Mouse (Mus musculus): Measurements from ENCODE around the gene Srsf2. TPM values are rescaled to one million over a fixed set of nuclear protein-coding genes. Genes with fewer than 3 reads are reported as not detected.

The Srsf2 gene
- total RNA-seq (2023): 100 to 1,000 TPM; 398 to 402 TPM

GRCm38 (mm10) chr11:116852891-116853511 lies at the start of gene Srsf2:
Gene Srsf2, minus strand, starts transcription at chr11:116853094.

DNA sequence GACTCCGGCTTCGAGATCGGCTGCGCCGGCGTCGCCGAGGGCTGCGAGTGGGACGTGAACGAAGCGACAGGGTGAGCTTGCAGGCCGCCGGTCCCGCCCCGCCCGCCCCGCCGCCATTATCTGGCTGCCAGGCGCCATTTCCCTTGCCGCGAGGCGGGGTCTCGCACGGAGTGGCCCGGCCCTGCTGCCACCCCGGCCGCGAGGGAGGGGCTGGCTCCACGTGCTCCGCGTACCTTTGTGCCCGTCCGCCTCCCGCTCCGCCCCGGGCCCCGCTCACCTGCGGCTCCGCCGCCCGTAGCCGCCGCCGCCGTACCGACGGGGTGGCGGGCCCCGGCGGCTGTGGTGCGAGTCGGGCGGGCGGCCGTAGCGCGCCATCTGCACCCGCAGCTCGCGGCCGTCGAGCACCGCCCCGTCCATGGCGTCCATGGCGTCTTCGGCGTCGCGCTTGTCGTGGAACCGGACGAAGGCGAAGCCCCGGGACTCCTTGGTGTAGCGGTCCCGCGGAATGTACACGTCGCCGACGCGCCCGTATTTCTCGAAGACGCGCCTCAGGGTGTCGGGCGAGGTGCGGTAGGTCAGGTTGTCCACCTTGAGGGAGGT lies 503 bp downstream of the Srsf2 start, which contains the start of gene Mfsd11:
Gene Mfsd11, plus strand, starts transcription at position 150 of the 600 bp plus-strand sequence.

GRCm38 (mm10) chr11:116843261-116844233 lies 9.3 kb downstream of the Srsf2 start, which contains the start of the genes Mettl23 and Jmjd6:
Gene Mettl23, plus strand, starts transcription at chr11:116843278.
Gene Jmjd6, minus strand, starts transcription at chr11:116843449.

DNA sequence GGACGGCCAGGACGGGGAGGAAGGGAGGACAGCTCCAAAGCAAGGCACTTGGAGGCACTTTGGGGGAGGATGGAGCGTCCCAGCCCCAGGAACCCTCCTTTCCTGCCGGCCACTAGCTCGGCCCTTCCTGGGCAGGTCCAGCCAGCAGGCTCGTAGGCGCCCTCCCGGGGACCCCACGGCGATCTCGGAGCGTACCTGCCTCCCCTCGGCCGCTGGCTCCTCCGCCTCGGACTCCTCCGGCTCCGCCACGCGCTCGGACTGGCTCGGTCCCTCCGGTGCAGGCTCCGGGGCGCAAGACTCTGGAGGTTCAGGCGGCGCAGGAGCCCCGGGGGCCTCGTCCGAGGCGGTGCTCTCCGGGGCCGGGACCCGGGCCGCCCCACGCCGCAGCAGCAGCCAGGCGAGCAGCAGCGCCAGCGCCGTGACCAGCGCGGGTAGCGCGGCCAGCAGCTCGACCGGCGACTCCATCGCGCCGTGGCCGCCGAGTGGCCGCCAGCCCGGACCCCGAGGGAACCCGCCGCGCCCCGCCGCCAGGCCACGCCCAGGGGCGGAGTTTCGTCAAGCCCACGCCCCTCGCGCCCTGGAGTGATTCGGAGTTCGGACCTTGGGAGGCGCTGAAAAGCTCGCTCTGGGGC lies 25.2 kb downstream of the Srsf2 start, which contains the start of gene Mxra7:
Gene Mxra7, minus strand, starts transcription at position 513 of the 632 bp plus-strand sequence.

Other genes with a start within 250 kb of the Srsf2 start
- 10 to 100 TPM; 14.4 to 15.2 TPM for gene Rhbdf2, start 226.1 kb downstream of the Srsf2 start, total RNA-seq (2023)
- gene Prcd, start 199.6 kb downstream of the Srsf2 start, total RNA-seq (2023): not detected
- gene Cygb, start 198.8 kb downstream of the Srsf2 start, total RNA-seq (2023): not detected
- gene St6galnac1, start 77.6 kb downstream of the Srsf2 start, total RNA-seq (2023): not detected
- gene Mxra7, start 25.0 kb downstream of the Srsf2 start, total RNA-seq (2023): not detected
- gene Mettl23, start 9.8 kb downstream of the Srsf2 start, total RNA-seq (2023): 10 to 100 TPM; 59.0 to 62.8 TPM
- gene Jmjd6, start 9.6 kb downstream of the Srsf2 start, total RNA-seq (2023): 10 to 100 TPM; 55.1 to 76.1 TPM
- gene Mfsd11, start 654 bp downstream of the Srsf2 start, total RNA-seq (2023): 10 to 100 TPM; 11.3 to 21.4 TPM
- gene Mgat5b, start 65.8 kb upstream of the Srsf2 start, total RNA-seq (2023): not detected